Mouse (Mus musculus) liver, adult 2 months (tissue): ENCODE data around the gene Rlbp1.

Experiments used
- CTCF ChIP-seq: fragments of 200-500 bp; IDR thresholded peaks from 2 replicates; pipeline ENCODE4 v1.5.1; 2011; ENCODE audit warnings: low read depth, low read length, control low read depth
- POLR2A ChIP-seq: fragments of 200-500 bp; IDR thresholded peaks from 2 replicates; pipeline ENCODE4 v1.6.1; 2011; ENCODE audit warnings: low read length, control low read depth; ENCODE audit not compliant: insufficient read depth; ENCODE audit errors: extremely low read depth

GRCm38 (mm10) chr7:79362830-79363229 lies 24.0 kb downstream of the Rlbp1 start:
- no peak for TF ChIP-seq CTCF
- no peak for TF ChIP-seq POLR2A
